In the genomic region with DNA sequence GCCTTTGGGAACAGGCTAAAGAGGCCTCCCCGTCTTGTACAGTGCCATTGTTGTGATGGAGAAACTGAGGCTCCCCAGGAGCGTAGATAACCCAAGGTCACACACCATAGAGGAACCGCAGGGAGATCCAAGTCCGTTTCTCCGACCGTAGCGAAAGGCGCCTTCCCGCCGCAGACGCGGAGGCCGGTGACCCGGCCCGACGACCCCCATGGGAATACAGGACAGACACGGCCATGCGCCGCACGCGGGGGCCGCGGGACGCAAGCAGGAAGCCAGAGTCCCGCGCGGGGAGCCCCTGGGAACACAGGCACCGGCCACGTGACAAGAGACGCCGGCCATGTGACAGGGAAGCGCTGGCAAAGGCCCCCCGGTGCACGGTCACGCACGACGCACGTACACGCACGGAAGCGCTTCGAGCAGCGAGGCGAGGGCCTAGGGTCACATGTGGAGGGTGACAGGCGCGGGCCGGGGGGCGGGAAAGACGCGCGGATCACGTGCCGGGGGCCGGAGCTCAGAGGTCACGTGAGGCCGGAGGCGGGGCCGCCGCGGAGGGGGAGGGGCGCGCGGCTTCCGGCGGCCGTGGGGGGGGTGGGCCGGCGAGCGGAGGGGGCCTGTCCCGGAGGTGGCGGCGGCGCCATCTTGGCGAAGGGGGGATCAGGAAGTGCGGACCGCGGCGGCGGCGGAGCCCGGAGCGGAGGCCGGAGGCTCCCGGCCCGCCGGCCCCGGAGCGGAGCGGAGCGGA, we compare ENCODE assay signal across 8 mouse cellular contexts. TPM values are rescaled to one million over a fixed set of nuclear protein-coding genes. Genes with fewer than 3 reads are reported as not detected.
DNase-seq lines count a peak whose midpoint lies in the region; ATAC-seq and TF ChIP-seq lines count a peak whose summit lies in the region.

TSS of gene Ube2q1 (plus strand) at position 649 of the 742 bp plus-strand sequence.

- no peak for TF ChIP-seq CTCF in cortical plate, adult 2 months (IDR thresholded peaks at IDR 0.05; ENCODE audit: extremely low read depth, insufficient read depth, low read length)

- peak within 1 kb of the TSS; percentile 78 for H3K27ac ChIP-seq in cortical plate, adult 2 months (ENCODE audit: insufficient read depth, low read length)

- TF ChIP-seq POLR2A in cortical plate, adult 2 months (IDR thresholded peaks at IDR 0.05; ENCODE audit: extremely low read depth, insufficient read depth, low read length), result peak; percentile 31; the same call in 1 of the 2 replicates

- peak within 1 kb of the TSS; percentile 76 for H3K4me3 ChIP-seq in cortical plate, adult 2 months (ENCODE audit: insufficient read depth, low read length)

- DNase-seq in gastrocnemius, postnatal 10 days, result peak; percentile 98
- peak; percentile 96 for DNase-seq in induced T-regulatory cell, adult 2 months (ENCODE audit: low read depth)
- DNase-seq in left cerebral cortex, adult 9 months (ENCODE audit: low spot score in 2 of 2), result peak; percentile 97 to 98
- peak; percentile 98 for DNase-seq in right cerebral cortex, postnatal 14 days
- peak; percentile 93 to 97 for DNase-seq in urinary bladder, postnatal 36 days (ENCODE audit: low spot score in 2 of 2)

- peaks cover 7% of the 10 kb centered on the region for H3K4me1 ChIP-seq in cortical plate, adult 2 months (ENCODE audit: control insufficient read depth, insufficient read depth, low read length)

- ATAC-seq in activated CD4-positive, CD25-positive, alpha-beta regulatory T cell, adult 4 months, result peak; percentile 92
- ATAC-seq in megakaryocyte progenitor cell, adult 5-6 weeks (replicated peaks; ENCODE audit: poor library complexity), result peak; percentile 81

RNA-seq across cellular contexts. Expression of gene Ube2q1, which starts in this region (rescaled TPM):
- 10 to 100 TPM; 12.8 to 20.7 TPM for polyA plus RNA-seq in activated CD4-positive, CD25-positive, alpha-beta regulatory T cell, adult 4 months (2017; shearing (Covaris generic))
- polyA plus RNA-seq in cortical plate, adult 2 months (2012; rRNA removed), result 51.7 and 53.2 TPM in 2 replicates
- total RNA-seq in gastrocnemius, postnatal 10 days (2021), result 10 to 100 TPM; 17.9 to 23.7 TPM
- total RNA-seq in megakaryocyte progenitor cell, adult 5-6 weeks (2015), result 92.5 and 110 TPM in 2 replicates
- 98.1 and 128 TPM in 2 replicates for total RNA-seq in megakaryocyte progenitor cell, adult 5-6 weeks (2017)

Comparison
In these comparisons a context has a peak if more than half of its experiments do, and no peak if none do; other contexts are left out.
1. Peak in every context shown above with its lines: DNase-seq, ATAC-seq, H3K4me3 ChIP-seq and H3K27ac ChIP-seq.